Mouse (Mus musculus): ENCODE measurements at regions not wholly inside any gene's neighbourhood (a gene's known extent, or its start where the extent isn't known, plus 50 kb on each side); places are given as distances from the start of the nearest gene placed in this dataset.

- Histone ChIP-seq H3K79me2 (ENCODE audit: control insufficient read depth, insufficient read depth) (no peaks in the 10 kb centered on the region), H3ac (ENCODE audit: control insufficient read depth, insufficient read length, low read depth) (no peak overlapping the region), H3K79me3 (ENCODE audit: low read depth) (no peaks in the 10 kb centered on the region), H3K4me3 (ENCODE audit: insufficient read depth, poor library complexity, severe bottlenecking) (no peak overlapping the region), H3K27me3 (ENCODE audit: control insufficient read depth, insufficient read depth, insufficient read length) (no peaks in the 10 kb centered on the region), H3K36me3 (ENCODE audit: control insufficient read depth, insufficient read depth) (no peaks in the 10 kb centered on the region)
- TF ChIP-seq CTCF (IDR thresholded peaks at IDR 0.05; ENCODE audit: control insufficient read depth, insufficient read depth, insufficient read length) (no peak), MAX (IDR thresholded peaks at IDR 0.05) (no peak), FOSL1 (IDR thresholded peaks at IDR 0.05; ENCODE audit: insufficient read depth, low read length, poor library complexity, severe bottlenecking) (no peak), USF1 (IDR thresholded peaks at IDR 0.05; ENCODE audit: low read depth) (no peak), MYOD1 (IDR thresholded peaks at IDR 0.05; ENCODE audit: control insufficient read depth, insufficient read length, low read depth) (no peak), MYOG (IDR thresholded peaks at IDR 0.05; ENCODE audit: control insufficient read depth, extremely low read depth, insufficient read length) (no peak), CEBPB (IDR thresholded peaks at IDR 0.05; ENCODE audit: low read depth) (no peak)
Observed at GRCm38 (mm10) chr2:48545072-48545471, 268.8 kb upstream of the Acvr2a start.

- TF ChIP-seq MYOD1 (IDR thresholded peaks at IDR 0.05; ENCODE audit: control insufficient read depth, insufficient read length, low read depth) (no peak), MAX (IDR thresholded peaks at IDR 0.05) (no peak), MYOG (IDR thresholded peaks at IDR 0.05; ENCODE audit: control insufficient read depth, extremely low read depth, insufficient read length) (no peak), FOSL1 (IDR thresholded peaks at IDR 0.05; ENCODE audit: insufficient read depth, low read length, poor library complexity, severe bottlenecking) (no peak), CTCF (IDR thresholded peaks at IDR 0.05; ENCODE audit: control insufficient read depth, insufficient read depth, insufficient read length) (no peak), CEBPB (IDR thresholded peaks at IDR 0.05; ENCODE audit: low read depth) (no peak), USF1 (IDR thresholded peaks at IDR 0.05; ENCODE audit: low read depth) (no peak)
- Histone ChIP-seq H3K27me3 (ENCODE audit: control insufficient read depth, insufficient read depth, insufficient read length) (no peaks in the 10 kb centered on the region), H3K36me3 (ENCODE audit: control insufficient read depth, insufficient read depth) (no peaks in the 10 kb centered on the region), H3ac (ENCODE audit: control insufficient read depth, insufficient read length, low read depth) (no peak overlapping the region), H3K79me3 (ENCODE audit: low read depth) (no peaks in the 10 kb centered on the region), H3K79me2 (ENCODE audit: control insufficient read depth, insufficient read depth) (no peaks in the 10 kb centered on the region), H3K4me3 (ENCODE audit: insufficient read depth, poor library complexity, severe bottlenecking) (no peak overlapping the region)
Observed at GRCm38 (mm10) chr2:48545679-48546078, 268.2 kb upstream of the Acvr2a start.

GRCm38 (mm10) chr2:48546194-48546593 is 267.7 kb upstream of the Acvr2a start:
- Histone ChIP-seq H3K27me3 (ENCODE audit: control insufficient read depth, insufficient read depth, insufficient read length) (no peaks in the 10 kb centered on the region), H3K79me3 (ENCODE audit: low read depth) (no peaks in the 10 kb centered on the region), H3K4me3 (ENCODE audit: insufficient read depth, poor library complexity, severe bottlenecking) (no peak overlapping the region), H3ac (ENCODE audit: control insufficient read depth, insufficient read length, low read depth) (no peak overlapping the region), H3K36me3 (ENCODE audit: control insufficient read depth, insufficient read depth) (no peaks in the 10 kb centered on the region), H3K79me2 (ENCODE audit: control insufficient read depth, insufficient read depth) (no peaks in the 10 kb centered on the region)
- TF ChIP-seq CTCF (IDR thresholded peaks at IDR 0.05; ENCODE audit: control insufficient read depth, insufficient read depth, insufficient read length) (no peak), MYOD1 (IDR thresholded peaks at IDR 0.05; ENCODE audit: control insufficient read depth, insufficient read length, low read depth) (no peak), MYOG (IDR thresholded peaks at IDR 0.05; ENCODE audit: control insufficient read depth, extremely low read depth, insufficient read length) (no peak), FOSL1 (IDR thresholded peaks at IDR 0.05; ENCODE audit: insufficient read depth, low read length, poor library complexity, severe bottlenecking) (no peak)

GRCm38 (mm10) chr2:48556600-48556999 is 257.3 kb upstream of the Acvr2a start:
- Histone ChIP-seq H3K36me3 (ENCODE audit: control insufficient read depth, insufficient read depth) (no peaks in the 10 kb centered on the region), H3K4me3 (ENCODE audit: insufficient read depth, poor library complexity, severe bottlenecking) (no peak overlapping the region), H3K27me3 (ENCODE audit: control insufficient read depth, insufficient read depth, insufficient read length) (no peaks in the 10 kb centered on the region), H3ac (ENCODE audit: control insufficient read depth, insufficient read length, low read depth) (no peak overlapping the region), H3K79me2 (ENCODE audit: control insufficient read depth, insufficient read depth) (no peaks in the 10 kb centered on the region), H3K79me3 (ENCODE audit: low read depth) (no peaks in the 10 kb centered on the region)
- TF ChIP-seq MYOD1 (IDR thresholded peaks at IDR 0.05; ENCODE audit: control insufficient read depth, insufficient read length, low read depth) (no peak), USF1 (IDR thresholded peaks at IDR 0.05; ENCODE audit: low read depth) (no peak), CTCF (IDR thresholded peaks at IDR 0.05; ENCODE audit: control insufficient read depth, insufficient read depth, insufficient read length) (no peak), CEBPB (IDR thresholded peaks at IDR 0.05; ENCODE audit: low read depth) (no peak), FOSL1 (IDR thresholded peaks at IDR 0.05; ENCODE audit: insufficient read depth, low read length, poor library complexity, severe bottlenecking) (no peak), MAX (IDR thresholded peaks at IDR 0.05) (no peak), MYOG (IDR thresholded peaks at IDR 0.05; ENCODE audit: control insufficient read depth, extremely low read depth, insufficient read length) (no peak)

GRCm38 (mm10) chr2:48557123-48557522 is 256.8 kb upstream of the Acvr2a start:
- no peak overlapping the region for H3K4me3 ChIP-seq (ENCODE audit: insufficient read depth, poor library complexity, severe bottlenecking)
- TF ChIP-seq MYOG (IDR thresholded peaks at IDR 0.05; ENCODE audit: control insufficient read depth, extremely low read depth, insufficient read length) (no peak), CEBPB (IDR thresholded peaks at IDR 0.05; ENCODE audit: low read depth) (no peak)
- no peaks in the 10 kb centered on the region for H3K27me3 ChIP-seq (ENCODE audit: control insufficient read depth, insufficient read depth, insufficient read length)
- no peaks in the 10 kb centered on the region for H3K36me3 ChIP-seq (ENCODE audit: control insufficient read depth, insufficient read depth)
- H3K79me2 ChIP-seq (ENCODE audit: control insufficient read depth, insufficient read depth), result no peaks in the 10 kb centered on the region
- no peak overlapping the region for H3ac ChIP-seq (ENCODE audit: control insufficient read depth, insufficient read length, low read depth)
- no peaks in the 10 kb centered on the region for H3K79me3 ChIP-seq (ENCODE audit: low read depth)

GRCm38 (mm10) chr2:48558641-48559040 is 255.3 kb upstream of the Acvr2a start:
- Histone ChIP-seq H3K79me3 (ENCODE audit: low read depth) (no peaks in the 10 kb centered on the region), H3ac (ENCODE audit: control insufficient read depth, insufficient read length, low read depth) (no peak overlapping the region), H3K36me3 (ENCODE audit: control insufficient read depth, insufficient read depth) (no peaks in the 10 kb centered on the region), H3K79me2 (ENCODE audit: control insufficient read depth, insufficient read depth) (no peaks in the 10 kb centered on the region), H3K4me3 (ENCODE audit: insufficient read depth, poor library complexity, severe bottlenecking) (no peak overlapping the region), H3K27me3 (ENCODE audit: control insufficient read depth, insufficient read depth, insufficient read length) (no peaks in the 10 kb centered on the region)
- no peak for TF ChIP-seq CTCF (IDR thresholded peaks at IDR 0.05; ENCODE audit: control insufficient read depth, insufficient read depth, insufficient read length)

Measured in C2C12 (cell line).